Mouse (Mus musculus): Measurements from ENCODE around the gene Rcc1. TPM values are rescaled to one million over a fixed set of nuclear protein-coding genes. Genes with fewer than 3 reads are reported as not detected.

Rcc1 gene
- polyA plus RNA-seq, 1 experiment, result 5.3 TPM

GRCm38 (mm10) chr4:132346261-132346660, 7.1 kb downstream of the Rcc1 start:
- H3K4me1 ChIP-seq (ENCODE audit: control insufficient read depth, insufficient read depth, low read length), result no peaks in the 10 kb centered on the region; the same call in 1 of the 2 replicates
- H3K4me3 ChIP-seq (replicated peaks; ENCODE audit: extremely low read depth, low read depth, low read length), result no peak overlapping the region
- 76% methylated on average over 4 of the region's 4 CpGs for WGBS
- TF ChIP-seq CTCF (IDR thresholded peaks at IDR 0.05; ENCODE audit: insufficient read depth, low read length) (no peak), POLR2A (IDR thresholded peaks at IDR 0.05; ENCODE audit: borderline replicate concordance, extremely low read depth, low read depth, low read length) (no peak)
- DNase-seq, result no peak

GRCm38 (mm10) chr4:132345843-132346212, 7.6 kb downstream of the Rcc1 start:
- Histone ChIP-seq H3K4me3 (replicated peaks; ENCODE audit: extremely low read depth, low read depth, low read length) (no peak overlapping the region), H3K4me1 (ENCODE audit: control insufficient read depth, insufficient read depth, low read length) (no peaks in the 10 kb centered on the region; the same call in 1 of the 2 replicates)
- 38% methylated on average over 5 of the region's 5 CpGs for WGBS
- no peak for DNase-seq
- TF ChIP-seq CTCF (IDR thresholded peaks at IDR 0.05; ENCODE audit: insufficient read depth, low read length) (no peak), POLR2A (IDR thresholded peaks at IDR 0.05; ENCODE audit: borderline replicate concordance, extremely low read depth, low read depth, low read length) (no peak)

- Histone ChIP-seq H3K4me3 (replicated peaks; ENCODE audit: extremely low read depth, low read depth, low read length) (peak overlapping the region; percentile 88), H3K4me1 (ENCODE audit: control insufficient read depth, insufficient read depth, low read length) (no peaks in the 10 kb centered on the region; the same call in 1 of the 2 replicates)
- peak; percentile 96 for DNase-seq
- TF ChIP-seq CTCF (IDR thresholded peaks at IDR 0.05; ENCODE audit: insufficient read depth, low read length) (peak; percentile 67), POLR2A (IDR thresholded peaks at IDR 0.05; ENCODE audit: borderline replicate concordance, extremely low read depth, low read depth, low read length) (peak; percentile 36; the same call in 1 of the 2 replicates)
- under 1% methylated on average over 83 of the region's 83 CpGs for WGBS
Measured at GRCm38 (mm10) chr4:132345135-132345842, 8.1 kb downstream of the Rcc1 start.

GRCm38 (mm10) chr4:132344403-132345134, 8.8 kb downstream of the Rcc1 start:
- Histone ChIP-seq H3K4me3 (replicated peaks; ENCODE audit: extremely low read depth, low read depth, low read length) (peak overlapping the region; percentile 88), H3K4me1 (ENCODE audit: control insufficient read depth, insufficient read depth, low read length) (no peaks in the 10 kb centered on the region; the same call in 1 of the 2 replicates)
- TF ChIP-seq CTCF (IDR thresholded peaks at IDR 0.05; ENCODE audit: insufficient read depth, low read length) (no peak), POLR2A (IDR thresholded peaks at IDR 0.05; ENCODE audit: borderline replicate concordance, extremely low read depth, low read depth, low read length) (no peak)
- no peak for DNase-seq
- 7% methylated on average over 13 of the region's 13 CpGs for WGBS

GRCm38 (mm10) chr4:132341451-132341850, 12.0 kb downstream of the Rcc1 start:
- H3K4me3 ChIP-seq (replicated peaks; ENCODE audit: extremely low read depth, low read depth, low read length), result no peak overlapping the region
- no peaks in the 10 kb centered on the region; the same call in 1 of the 2 replicates for H3K4me1 ChIP-seq (ENCODE audit: control insufficient read depth, insufficient read depth, low read length)
- DNase-seq, result no peak
- TF ChIP-seq POLR2A (IDR thresholded peaks at IDR 0.05; ENCODE audit: borderline replicate concordance, extremely low read depth, low read depth, low read length) (no peak), CTCF (IDR thresholded peaks at IDR 0.05; ENCODE audit: insufficient read depth, low read length) (no peak)
- 83% methylated on average over 3 of the region's 3 CpGs for WGBS

GRCm38 (mm10) chr4:132338943-132339342, 14.5 kb downstream of the Rcc1 start:
- WGBS, result 80% methylated on average over 13 of the region's 13 CpGs

GRCm38 (mm10) chr4:132332880-132333279, 20.5 kb downstream of the Rcc1 start:
- Histone ChIP-seq H3K4me1 (ENCODE audit: control insufficient read depth, insufficient read depth, low read length) (peaks cover 6% of the 10 kb centered on the region), H3K4me3 (replicated peaks; ENCODE audit: extremely low read depth, low read depth, low read length) (no peak overlapping the region)
- TF ChIP-seq POLR2A (IDR thresholded peaks at IDR 0.05; ENCODE audit: borderline replicate concordance, extremely low read depth, low read depth, low read length) (no peak), CTCF (IDR thresholded peaks at IDR 0.05; ENCODE audit: insufficient read depth, low read length) (no peak)
- WGBS, result 79% methylated on average over 6 of the region's 6 CpGs
- no peak for DNase-seq

More at GRCm38 (mm10) chr4:132338943-132339342, 14.5 kb downstream of the Rcc1 start:
- TF ChIP-seq POLR2A (IDR thresholded peaks at IDR 0.05; ENCODE audit: borderline replicate concordance, extremely low read depth, low read depth, low read length), result no peak
- no peak for TF ChIP-seq CTCF (IDR thresholded peaks at IDR 0.05; ENCODE audit: insufficient read depth, low read length)
- DNase-seq, result no peak
- Histone ChIP-seq H3K4me3 (replicated peaks; ENCODE audit: extremely low read depth, low read depth, low read length) (no peak overlapping the region), H3K4me1 (ENCODE audit: control insufficient read depth, insufficient read depth, low read length) (no peaks in the 10 kb centered on the region)

GRCm38 (mm10) chr4:132331960-132332359, 21.4 kb downstream of the Rcc1 start:
- no peak for DNase-seq
- WGBS, result 75% methylated on average over 3 of the region's 3 CpGs
- Histone ChIP-seq H3K4me1 (ENCODE audit: control insufficient read depth, insufficient read depth, low read length) (peaks cover 6% of the 10 kb centered on the region), H3K4me3 (replicated peaks; ENCODE audit: extremely low read depth, low read depth, low read length) (no peak overlapping the region)
- TF ChIP-seq POLR2A (IDR thresholded peaks at IDR 0.05; ENCODE audit: borderline replicate concordance, extremely low read depth, low read depth, low read length), result no peak
- TF ChIP-seq CTCF (IDR thresholded peaks at IDR 0.05; ENCODE audit: insufficient read depth, low read length), result no peak

- no peak for DNase-seq
- Histone ChIP-seq H3K4me1 (ENCODE audit: control insufficient read depth, insufficient read depth, low read length) (peaks cover 6% of the 10 kb centered on the region), H3K4me3 (replicated peaks; ENCODE audit: extremely low read depth, low read depth, low read length) (peak overlapping the region; percentile 54)
- WGBS, result 8% methylated on average over 10 of the region's 10 CpGs
- no peak for TF ChIP-seq CTCF (IDR thresholded peaks at IDR 0.05; ENCODE audit: insufficient read depth, low read length)
- no peak for TF ChIP-seq POLR2A (IDR thresholded peaks at IDR 0.05; ENCODE audit: borderline replicate concordance, extremely low read depth, low read depth, low read length)
Measured at GRCm38 (mm10) chr4:132329835-132330354, 23.5 kb downstream of the Rcc1 start.

Measured in lung, adult 2 months (tissue).